Mouse (Mus musculus): ENCODE data around the gene Rab11fip2.

Gene Rab11fip2

DNA sequence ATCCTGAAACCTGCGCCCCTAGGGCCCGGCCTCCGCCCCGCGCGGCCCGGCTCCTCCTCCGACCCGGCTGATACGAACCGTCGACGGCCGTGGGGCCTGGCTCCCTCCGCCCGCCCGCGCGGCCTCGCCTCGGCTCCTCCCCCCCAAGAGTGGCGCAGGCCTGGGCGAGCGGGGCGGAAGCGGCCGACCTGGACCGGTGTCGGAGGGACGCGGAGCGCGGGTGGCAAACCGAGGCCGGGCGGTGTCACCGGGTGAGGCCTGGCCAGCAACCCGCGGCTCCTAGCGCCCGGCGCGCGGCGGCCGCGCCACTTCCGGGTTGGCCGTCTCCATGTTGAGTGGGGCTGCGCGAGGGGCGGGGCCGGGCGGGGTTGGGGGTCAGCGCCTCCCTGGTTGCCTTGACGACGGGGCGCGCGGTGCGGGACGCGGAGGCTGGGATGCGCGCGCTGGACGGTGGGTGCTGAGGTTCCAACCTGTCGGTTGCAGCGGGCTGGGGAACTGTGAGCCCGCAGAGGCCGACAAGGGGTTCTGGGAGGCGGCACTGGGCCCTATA lies at the start of gene Rab11fip2:
Gene Rab11fip2 (minus strand): TSS at position 333 of the 550 bp plus-strand sequence.
- peak; percentile 91 for DNase-seq (ENCODE audit: low spot score)

DNA sequence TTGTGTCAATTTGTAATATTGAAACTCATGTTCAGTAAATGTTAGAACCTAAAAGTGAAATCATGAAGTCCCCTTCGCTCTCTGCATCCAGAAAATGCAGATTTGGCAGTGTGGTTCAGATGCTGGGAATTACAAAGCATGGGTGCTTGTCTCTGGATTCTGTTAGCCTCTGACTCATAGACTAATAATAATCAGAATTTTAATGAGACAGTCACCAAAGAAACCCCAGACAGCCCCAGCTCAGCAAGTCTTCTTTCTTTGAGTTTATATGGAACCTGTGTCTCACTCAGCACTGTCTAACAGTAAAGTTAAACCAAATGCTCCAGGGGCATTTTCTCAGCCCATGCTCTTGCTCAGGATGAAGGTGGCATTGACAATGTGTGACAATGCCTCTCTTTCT lies 38.1 kb upstream of the Rab11fip2 start:
- no peak for DNase-seq (ENCODE audit: low spot score)

DNA sequence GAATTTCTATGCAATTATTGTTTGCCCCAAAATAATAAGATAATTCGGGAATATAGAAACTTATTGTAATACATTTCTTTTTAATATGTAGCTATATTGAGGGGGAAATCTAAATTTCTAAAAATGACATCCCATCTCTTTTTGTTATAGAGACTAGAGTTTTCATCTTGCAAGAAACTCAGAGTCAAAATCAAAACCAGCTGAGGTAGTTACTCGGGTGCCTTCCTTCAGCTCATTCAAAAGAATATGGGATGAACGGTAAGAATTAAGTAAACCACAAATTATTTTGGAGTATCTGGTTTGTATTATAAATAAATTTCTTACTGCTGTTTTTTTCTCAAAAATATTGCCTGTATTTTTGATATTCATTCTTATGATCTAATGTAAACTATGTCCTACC lies 11.5 kb upstream of the Rab11fip2 start:
- DNase-seq (ENCODE audit: low spot score): no peak

DNA sequence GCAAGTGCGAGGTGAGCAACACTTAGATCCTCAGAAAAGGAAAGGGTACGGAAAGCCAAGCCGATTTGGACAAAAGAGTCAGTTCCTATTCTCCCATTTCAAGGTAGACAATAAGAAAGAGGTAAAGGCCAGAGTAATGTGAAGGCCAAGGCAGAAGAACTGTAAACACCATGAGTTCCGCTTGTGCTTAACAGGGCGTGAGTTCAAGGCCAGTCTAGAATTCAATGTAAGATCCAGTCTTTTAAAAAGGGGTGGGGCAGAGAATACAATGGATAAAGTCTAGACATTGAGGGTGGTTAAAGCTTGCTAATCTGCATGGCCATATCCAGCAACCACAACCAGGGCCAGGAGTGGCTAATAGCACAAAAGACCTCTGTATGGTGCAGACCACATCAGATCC lies 6.3 kb upstream of the Rab11fip2 start:
- DNase-seq (ENCODE audit: low spot score): no peak

DNA sequence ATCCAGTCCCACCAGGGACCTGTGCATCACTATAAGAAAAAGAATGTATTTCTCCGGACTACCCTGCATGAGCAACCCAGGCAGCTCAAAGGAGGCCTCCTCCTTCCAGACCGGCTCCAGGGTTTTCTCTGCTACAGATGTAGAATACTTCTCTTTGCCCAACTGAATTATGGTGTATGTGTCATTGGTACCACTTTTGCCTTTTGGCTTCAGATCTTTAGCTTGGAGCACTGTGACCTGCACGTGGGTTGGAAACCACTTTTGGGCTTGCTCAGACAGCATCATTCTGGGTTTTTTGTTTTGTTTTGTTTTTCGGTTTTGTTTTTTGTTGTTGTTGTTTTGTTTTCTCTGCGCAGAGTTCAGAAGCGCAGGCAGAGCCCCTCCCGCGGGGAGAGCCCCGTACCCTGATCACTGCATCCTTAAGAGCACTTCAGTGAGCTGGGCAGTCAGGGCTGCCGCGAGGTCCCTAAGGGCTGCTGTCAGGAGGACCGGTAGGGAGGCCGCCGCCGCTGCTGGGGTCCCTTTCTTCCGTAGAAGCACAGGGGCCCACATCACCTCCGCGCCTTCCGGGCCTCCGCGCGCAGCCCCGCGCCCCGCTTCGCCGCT lies 635 bp downstream of the Rab11fip2 start:
- no peak for DNase-seq (ENCODE audit: low spot score)

DNA sequence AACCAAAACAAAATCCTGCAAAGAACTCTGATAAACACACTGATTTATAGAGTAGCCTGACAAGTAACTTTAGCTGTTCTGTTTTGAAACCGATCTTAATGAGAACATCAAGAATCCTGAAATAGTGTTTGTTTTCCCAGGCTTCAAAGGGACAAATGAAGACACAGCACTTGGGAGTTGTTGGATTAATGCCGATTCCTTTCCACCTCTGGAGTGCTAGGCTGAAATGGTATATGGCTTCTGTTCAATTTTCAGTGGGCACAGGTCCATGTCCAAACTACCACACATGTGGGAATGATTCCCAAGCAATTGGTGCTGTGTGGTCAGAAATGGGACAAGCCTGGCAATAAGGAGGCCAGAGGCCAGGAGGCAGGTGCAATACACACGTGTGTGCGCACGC lies 3.7 kb downstream of the Rab11fip2 start:
- no peak for DNase-seq (ENCODE audit: low spot score)

DNA sequence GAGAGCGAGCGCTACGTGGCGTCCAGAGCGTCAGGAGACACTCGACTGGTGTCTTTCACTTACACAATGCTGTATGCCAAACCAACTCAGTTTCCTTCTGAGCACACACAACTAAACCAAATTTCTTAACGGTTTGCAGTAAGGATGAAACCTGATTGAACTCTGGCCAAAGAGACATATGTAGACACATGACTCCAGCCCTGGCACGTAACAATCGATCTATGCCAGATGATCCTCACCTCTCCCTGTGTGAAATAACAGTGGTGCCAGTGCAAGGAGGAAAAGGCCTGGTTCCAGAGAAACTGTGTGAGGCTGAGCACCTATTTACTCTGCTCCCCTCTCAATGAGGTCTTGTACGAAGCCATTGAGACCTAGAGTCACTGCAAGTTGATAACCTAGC lies 11.4 kb downstream of the Rab11fip2 start:
- no peak for DNase-seq (ENCODE audit: low spot score)

DNA sequence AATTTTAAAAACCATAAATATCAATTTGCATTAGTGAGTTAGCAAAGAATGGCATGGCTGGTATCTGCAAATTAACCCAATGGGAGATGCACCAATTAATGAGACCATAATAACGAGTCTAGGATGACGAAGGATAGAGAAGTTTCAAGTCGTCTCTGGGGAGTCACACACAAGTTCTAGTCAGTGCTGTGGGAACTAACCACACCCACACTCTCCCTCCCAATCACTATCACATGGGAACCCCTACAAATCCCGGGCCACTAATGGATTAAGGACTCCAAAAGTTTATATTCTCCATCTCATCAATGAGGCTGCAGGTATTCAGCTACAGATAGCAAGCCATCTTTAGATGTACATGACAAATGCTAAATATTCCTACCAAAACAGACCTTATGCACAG lies 14.8 kb downstream of the Rab11fip2 start:
- DNase-seq (ENCODE audit: low spot score): no peak

DNA sequence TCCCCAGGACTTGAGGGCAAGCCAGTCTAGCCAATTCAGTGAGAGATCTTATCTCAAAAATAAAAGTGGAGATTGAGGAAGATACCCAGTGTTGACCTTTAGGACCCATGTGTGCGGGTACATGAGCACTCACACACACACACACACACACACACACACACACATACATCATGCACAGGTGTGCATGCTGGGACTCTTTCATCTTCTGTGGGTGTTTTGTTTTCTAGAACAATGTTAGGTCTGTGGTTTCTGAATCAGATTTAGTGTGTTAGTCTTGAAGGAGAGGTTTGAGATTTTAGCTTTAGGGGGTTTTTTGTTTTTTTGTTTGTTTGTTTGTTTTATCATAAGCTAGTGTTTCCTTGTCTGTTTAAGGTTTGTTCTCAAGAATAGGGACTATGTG lies 17.3 kb downstream of the Rab11fip2 start:
- no peak for DNase-seq (ENCODE audit: low spot score)

DNA sequence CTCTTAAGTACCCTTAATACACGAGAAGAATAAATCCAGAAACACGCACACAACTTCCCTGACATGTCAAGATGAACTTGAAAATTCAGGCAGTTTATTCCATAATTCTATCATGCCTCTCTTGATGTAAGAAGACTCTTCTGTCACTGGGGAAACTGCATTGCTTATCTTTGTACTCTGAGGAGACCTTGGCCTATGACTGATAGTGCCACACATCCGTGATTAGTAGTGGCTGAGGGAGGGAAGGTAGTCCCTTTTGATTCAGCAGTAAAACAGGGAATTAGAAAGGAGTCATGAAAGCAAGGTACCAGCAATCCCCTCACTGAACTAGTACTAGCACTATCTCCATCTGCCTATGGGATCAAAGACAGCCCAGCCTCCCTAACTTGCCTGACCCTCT lies 22.6 kb downstream of the Rab11fip2 start:
- no peak for DNase-seq (ENCODE audit: low spot score)

DNA sequence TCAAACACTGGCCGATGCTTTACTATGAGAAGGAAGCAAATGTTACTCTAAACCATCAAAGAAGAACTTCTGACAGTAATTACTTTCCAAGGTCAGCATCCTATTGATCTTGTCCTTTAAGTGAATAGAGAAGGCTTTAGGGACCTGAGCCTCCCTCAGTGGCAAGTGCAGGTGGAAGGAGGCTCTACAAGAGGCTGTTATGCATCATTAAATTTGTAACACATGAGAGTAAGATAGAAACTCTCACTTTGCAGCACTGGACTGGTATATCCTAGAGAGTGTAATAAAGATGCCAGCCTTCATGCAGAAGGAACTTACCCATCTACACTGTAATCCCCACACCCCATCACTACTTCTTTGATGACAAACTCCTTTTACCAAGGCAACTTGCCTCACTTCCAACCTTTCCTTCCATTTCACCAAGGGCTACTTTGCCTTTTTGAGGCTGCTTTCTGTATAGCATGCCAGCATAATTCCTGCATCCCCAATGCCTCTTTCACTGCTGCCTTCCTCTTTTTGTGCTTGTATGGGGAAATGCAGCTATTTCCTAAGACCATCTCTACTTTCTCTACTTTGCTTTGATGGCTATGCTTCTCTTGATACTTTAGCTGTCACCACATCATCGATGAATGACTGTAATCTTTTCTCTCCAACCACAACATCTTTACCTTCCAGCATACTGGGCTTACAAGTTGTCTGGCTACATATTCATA lies 25.4 kb downstream of the Rab11fip2 start:
- DNase-seq (ENCODE audit: low spot score): no peak

DNA sequence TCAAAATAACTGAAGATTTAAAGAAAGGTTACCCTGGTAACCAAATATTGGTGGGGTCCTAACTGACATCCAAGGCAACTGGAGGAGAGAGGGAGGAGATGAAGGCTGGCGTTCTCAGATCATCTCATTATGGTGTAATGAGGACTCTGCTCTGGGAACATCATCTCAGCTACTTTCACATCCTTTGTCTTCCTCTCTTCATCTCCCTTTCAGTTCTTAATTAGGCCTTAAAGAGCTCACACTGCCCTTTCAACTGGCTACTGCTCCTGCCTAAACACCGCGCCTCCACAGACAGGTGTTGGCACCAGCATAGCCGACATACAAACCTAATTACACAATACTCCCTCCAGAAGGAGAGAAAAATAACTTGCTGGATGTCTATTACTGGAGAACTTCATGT lies 31.9 kb downstream of the Rab11fip2 start:
- DNase-seq (ENCODE audit: low spot score): no peak

DNA sequence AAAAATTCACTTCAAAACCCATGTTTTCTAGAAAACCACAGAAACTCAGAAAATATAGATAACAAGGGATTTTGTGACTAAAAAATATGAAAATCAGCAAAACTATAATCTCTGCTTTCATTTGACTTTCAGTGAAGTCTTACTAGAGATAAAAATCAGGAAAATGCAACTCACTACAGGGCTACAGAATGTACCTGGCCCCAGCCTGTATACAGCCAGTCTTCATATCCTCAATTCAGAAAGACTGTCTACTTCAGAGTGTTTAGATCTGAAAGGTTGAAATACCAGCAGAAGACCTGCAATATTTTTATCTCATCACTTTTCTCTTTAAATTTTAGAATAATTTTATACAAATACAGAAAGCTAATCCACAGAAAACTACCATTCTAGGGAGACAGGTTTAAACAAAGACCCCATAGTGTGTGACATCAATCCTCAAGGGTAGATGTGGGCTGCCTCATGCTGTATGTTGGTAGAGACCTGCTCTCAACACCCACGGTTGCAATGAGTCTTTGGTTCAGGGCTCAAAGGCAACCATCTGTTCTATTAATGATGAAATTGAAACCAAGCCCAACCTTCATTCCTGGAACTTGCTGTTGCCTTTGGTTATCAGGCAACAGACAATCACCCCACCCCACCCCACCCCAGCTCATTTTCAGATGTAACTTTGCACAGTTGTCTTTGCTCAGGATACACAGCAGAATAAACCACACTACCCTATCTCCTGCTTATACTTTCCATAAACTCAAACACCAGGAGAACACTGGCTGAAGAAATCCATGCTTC lies 38.0 kb downstream of the Rab11fip2 start:
- DNase-seq (ENCODE audit: low spot score): no peak

DNA sequence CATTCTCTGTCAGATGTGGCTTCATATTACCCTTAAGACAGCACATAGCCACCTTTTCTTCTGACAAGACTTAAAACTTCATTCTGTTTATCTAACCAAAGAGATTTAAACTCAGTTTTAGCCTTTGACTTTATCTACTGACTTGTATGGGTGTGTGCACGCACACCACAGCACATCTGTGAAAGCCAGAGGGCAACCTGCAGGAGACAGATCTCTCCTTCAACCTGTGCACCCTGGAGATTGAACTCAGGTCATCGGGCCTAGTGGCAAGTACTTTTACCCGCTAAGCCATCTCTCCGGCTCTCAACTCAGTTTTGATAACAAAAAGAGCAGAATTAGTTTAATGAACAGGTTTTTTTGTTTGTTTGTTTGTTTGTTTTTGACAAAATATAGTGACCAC lies 43.5 kb downstream of the Rab11fip2 start:
- no peak for DNase-seq (ENCODE audit: low spot score)

DNA sequence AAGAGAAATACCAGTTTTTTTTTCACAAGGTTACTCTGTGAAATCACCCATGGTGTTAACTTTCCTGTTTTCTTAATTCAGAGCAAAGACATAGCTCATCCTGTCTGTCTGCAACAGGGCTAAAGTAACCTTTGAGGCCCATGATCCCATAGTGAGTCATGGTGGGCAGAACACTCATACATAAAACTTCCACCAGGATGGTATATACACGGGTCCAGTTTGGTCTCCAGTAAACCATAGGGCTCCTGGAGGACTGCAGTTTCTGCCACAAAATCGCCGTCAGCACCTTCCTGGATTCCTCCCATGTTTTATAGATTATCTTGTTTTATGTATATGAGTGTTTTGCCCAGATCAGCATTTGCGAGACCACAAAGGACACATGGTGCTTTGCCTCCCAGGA lies 45.2 kb downstream of the Rab11fip2 start:
- no peak for DNase-seq (ENCODE audit: low spot score)

DNA sequence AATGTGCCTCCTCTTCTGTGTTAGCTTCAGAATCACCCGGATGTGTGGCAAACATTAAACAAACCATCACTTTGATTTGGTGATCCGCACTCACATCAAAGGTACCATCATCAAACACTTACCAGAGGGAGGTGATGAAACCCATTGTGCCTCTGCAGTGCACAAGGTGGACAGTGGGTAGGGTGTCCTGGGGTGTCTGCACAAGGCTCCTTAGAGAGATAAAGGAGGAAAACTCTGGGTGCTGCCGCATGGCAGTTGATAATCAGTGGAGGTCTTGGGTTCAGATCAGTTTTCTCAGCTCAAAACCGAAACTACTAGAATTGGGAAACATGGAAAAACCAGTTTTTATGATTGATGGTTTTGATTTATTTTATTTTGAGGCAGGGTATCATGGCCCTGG lies 54.1 kb downstream of the Rab11fip2 start:
- no peak for DNase-seq (ENCODE audit: low spot score)

DNA sequence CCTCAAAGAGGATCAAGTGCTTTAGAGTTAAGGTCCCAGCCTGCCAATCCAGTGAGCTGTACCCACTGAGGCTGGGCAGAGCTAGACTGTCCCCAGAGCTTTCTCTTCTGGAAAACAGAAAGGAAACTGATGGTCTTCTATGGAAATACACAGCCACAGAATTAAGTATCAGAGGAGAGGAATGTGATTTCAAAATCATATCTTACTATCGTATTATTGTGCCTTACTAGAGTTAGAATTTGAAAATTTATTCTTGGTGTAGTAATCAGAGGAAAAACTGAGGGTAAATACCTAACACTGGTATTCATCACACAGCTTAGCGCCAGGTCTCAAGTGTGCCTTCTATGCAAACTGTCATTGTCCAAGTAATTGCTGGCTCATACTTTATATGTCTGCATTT lies 54.6 kb downstream of the Rab11fip2 start:
- DNase-seq (ENCODE audit: low spot score): no peak

DNA sequence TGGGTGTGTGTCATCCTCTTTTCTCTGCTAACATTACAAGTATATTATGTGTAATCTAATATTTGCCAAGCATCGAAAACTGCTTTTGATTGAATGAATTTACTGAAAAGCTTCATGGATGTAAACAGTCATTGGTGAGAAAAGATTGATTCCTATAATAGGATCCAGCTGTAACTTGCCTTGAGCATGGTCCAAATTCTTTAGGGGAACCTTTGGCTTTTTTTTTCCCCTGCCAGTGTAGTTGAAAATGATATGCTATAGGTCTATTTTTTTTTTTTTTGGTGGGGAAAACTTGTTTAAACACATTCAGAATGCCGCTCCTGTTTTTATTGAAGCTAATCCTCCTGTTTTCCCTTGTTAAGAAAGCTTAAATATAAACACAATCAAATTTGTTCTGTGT lies 55.6 kb downstream of the Rab11fip2 start:
- no peak for DNase-seq (ENCODE audit: low spot score)

DNA sequence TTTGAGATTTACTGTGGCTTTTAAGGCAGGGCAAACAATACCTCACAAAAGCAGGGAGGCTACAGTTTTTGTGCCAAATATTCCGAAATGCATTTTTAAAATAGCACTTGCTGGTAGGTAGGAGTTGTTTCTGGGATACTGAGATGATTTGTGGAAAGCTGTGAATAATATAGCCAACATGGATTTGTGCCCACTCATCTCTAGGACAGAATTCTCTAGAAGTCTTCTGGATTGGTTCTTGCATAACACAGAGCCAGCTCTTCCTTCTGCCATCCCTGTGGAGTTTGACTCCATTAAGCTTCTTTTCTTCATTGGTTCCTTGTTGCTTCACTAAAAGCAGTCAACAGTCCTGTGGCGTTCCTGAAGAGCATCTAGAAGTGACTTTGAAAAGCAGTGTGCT lies 58.2 kb downstream of the Rab11fip2 start:
- DNase-seq (ENCODE audit: low spot score): no peak

DNA sequence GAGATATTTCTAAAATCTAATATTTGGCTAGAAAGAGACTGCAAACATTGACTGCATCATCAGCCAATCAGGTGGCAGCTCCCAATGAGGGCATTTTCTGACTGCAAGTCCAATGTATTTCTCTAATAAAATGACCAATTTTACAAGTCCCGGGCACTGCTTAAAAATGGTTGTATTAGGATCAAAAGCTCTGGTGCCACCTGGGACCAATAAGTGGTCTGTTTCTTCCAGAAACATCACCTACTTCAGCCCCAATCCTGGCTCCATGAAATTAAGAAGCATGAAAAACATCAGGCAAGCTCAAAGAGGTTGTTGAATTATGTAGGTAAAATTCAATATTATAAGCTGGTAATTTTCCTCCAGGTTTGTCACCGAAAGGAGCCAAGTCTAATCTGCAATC lies 66.2 kb downstream of the Rab11fip2 start:
- DNase-seq (ENCODE audit: low spot score): no peak

DNA sequence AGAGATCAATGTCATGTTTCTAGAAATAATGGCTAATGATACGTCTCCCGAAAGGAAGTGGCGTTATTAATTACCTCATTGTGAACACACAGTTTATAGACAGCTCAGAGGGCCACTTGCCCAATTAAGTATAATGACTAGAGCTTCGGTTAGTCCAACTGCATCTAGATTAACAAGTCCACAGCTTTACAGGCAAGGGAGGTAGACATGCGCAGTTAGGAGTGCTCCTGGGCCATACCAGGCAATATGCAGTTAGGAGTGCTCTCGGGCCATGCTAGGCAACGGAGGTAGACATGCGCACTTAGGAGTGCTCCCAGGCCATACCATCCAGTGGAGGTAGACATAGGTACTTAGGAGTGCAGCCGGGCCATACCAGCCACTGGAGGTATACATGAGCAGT lies 76.8 kb downstream of the Rab11fip2 start:
- no peak for DNase-seq (ENCODE audit: low spot score)

DNA sequence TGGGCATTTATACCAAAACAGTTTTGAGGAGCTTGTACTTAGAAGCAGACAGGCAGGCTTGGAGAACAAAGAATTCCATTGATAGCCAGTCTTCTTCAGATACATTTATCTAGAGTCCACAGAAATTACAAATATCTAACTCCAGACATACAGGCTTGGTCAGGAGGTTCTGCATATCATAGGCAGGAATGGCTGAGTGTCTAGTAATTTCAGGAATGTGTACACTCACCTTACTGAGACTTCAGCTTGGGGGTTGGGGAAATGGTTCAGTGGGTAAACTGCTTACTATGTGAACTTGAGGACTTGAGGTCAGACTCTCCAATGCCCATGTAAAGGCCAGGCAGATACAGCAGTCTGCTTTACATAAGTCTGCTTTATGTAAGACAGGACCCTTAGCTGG lies 81.0 kb downstream of the Rab11fip2 start:
- DNase-seq (ENCODE audit: low spot score): peak; percentile 22

DNA sequence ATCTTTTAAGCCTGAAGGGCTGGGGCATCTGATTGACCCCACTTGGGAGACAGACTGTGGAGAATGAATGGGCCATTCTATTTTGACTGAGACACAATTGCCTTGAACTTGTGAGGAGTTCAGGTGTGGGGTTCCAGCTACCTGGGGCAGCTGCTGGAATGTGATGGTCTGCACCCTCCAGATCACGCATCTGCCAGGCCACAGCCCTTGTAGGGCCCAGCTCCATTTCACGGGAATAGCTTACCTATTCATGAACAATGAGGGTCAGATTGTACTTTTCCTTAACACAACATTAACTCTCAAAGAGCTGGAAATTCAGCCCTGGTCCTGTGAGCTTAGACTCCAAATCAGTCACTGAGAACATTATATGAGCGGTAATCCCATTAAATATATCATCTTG lies 82.7 kb downstream of the Rab11fip2 start:
- no peak for DNase-seq (ENCODE audit: low spot score)
